Mouse (Mus musculus) liver, embryonic 13.5 days (tissue): ENCODE data around the gene Arhgap6. TPM values are rescaled to one million over a fixed set of nuclear protein-coding genes. Genes with fewer than 3 reads are reported as not detected.

Source experiments
- ATAC-seq: fragments of 200-750 bp; cut with Nextera tagmentation; 2 replicates; pipeline ENCODE4 v1.8.0; 2017; ENCODE audit warnings: low read depth, mild to moderate bottlenecking, moderate number of reproducible peaks, moderate library complexity
- DNase-seq: peaks from one replicate; pipeline ENCODE4 v3.0.0; 2022
- H3K27ac ChIP-seq: fragments of 300-500 bp; sonication (generic); 2 replicates; pipeline ENCODE4 v1.5.1; 2015; ENCODE audit warnings: moderate library complexity, mild to moderate bottlenecking, inconsistent platforms
- H3K27me3 ChIP-seq: fragments of 300-500 bp; sonication (generic); 2 replicates; pipeline ENCODE4 v1.6.1; 2015; ENCODE audit warnings: mild to moderate bottlenecking, inconsistent platforms
- H3K36me3 ChIP-seq: fragments of 300-500 bp; sonication (generic); 2 replicates; pipeline ENCODE4 v1.6.1; 2015; ENCODE audit warnings: mild to moderate bottlenecking, inconsistent platforms
- H3K4me1 ChIP-seq: fragments of 300-500 bp; sonication (generic); replicated peaks from 2 replicates; pipeline ENCODE4 v1.6.1; 2015; ENCODE audit warnings: inconsistent platforms
- H3K4me2 ChIP-seq: fragments of 300-500 bp; sonication (generic); 2 replicates; pipeline ENCODE4 v1.6.1; 2015; ENCODE audit warnings: inconsistent platforms, mild to moderate bottlenecking, moderate library complexity
- H3K4me3 ChIP-seq: fragments of 300-500 bp; sonication (generic); replicated peaks from 2 replicates; pipeline ENCODE4 v1.5.1; 2015; ENCODE audit warnings: mild to moderate bottlenecking, inconsistent platforms
- H3K9ac ChIP-seq: fragments of 300-500 bp; sonication (generic); 2 replicates; pipeline ENCODE4 v1.6.1; 2015; ENCODE audit warnings: mild to moderate bottlenecking, inconsistent platforms
- H3K9me3 ChIP-seq: fragments of 300-500 bp; sonication (generic); replicated peaks from 2 replicates; pipeline ENCODE4 v1.6.1; 2016; ENCODE audit warnings: inconsistent platforms
- WGBS: fragments of 180-500 bp; shearing (Covaris S2); methylation state at CpG from one replicate; pipeline ENCODE4 v1.1.7; 2015; ENCODE audit not compliant: insufficient replicate concordance; 5-methylcytosine and 5-hydroxymethylcytosine counted together
- polyA plus RNA-seq: library from polyadenylated mRNA; unstranded; fragments of >200 nt; fragmentation: Nextera tagmentation; extraction: Ambion mirVana; gene quantifications from 2 replicates; pipeline ENCODE4 v1.2.1, GENCODE M21; 2015

The Arhgap6 gene
- polyA plus RNA-seq, 1 experiment from 2014 or later, result 2.7 TPM

GRCm38 (mm10) chrX:169123115-169123772, 328.3 kb downstream of the Arhgap6 start:
- Histone ChIP-seq H3K4me1 (no peaks in the 10 kb centered on the region), H3K9ac (no peak overlapping the region), H3K4me2 (no peak overlapping the region), H3K4me3 (no peak overlapping the region), H3K36me3 (no peaks in the 10 kb centered on the region), H3K27ac (no peak overlapping the region), H3K9me3 (no peaks in the 10 kb centered on the region), H3K27me3 (no peaks in the 10 kb centered on the region; the same call in 1 of the 2 replicates)
- 61% methylated on average over 4 of the region's 4 CpGs for WGBS
- DNase-seq, result no peak
- ATAC-seq, result no peak

- Histone ChIP-seq H3K36me3 (no peaks in the 10 kb centered on the region), H3K4me2 (no peak overlapping the region), H3K4me1 (no peaks in the 10 kb centered on the region), H3K27me3 (no peaks in the 10 kb centered on the region; the same call in 1 of the 2 replicates), H3K9ac (no peak overlapping the region), H3K27ac (no peak overlapping the region), H3K9me3 (no peaks in the 10 kb centered on the region), H3K4me3 (no peak overlapping the region)
- 31% methylated on average over 3 of the region's 3 CpGs for WGBS
- ATAC-seq (no peak), DNase-seq (no peak)
Observed at GRCm38 (mm10) chrX:169123773-169124151, 328.9 kb downstream of the Arhgap6 start.

- Histone ChIP-seq H3K9me3 (no peaks in the 10 kb centered on the region), H3K4me1 (no peaks in the 10 kb centered on the region), H3K9ac (no peak overlapping the region), H3K4me3 (no peak overlapping the region), H3K36me3 (no peaks in the 10 kb centered on the region), H3K27ac (no peak overlapping the region), H3K4me2 (no peak overlapping the region), H3K27me3 (no peaks in the 10 kb centered on the region)
- no peak for DNase-seq
- no peak for ATAC-seq
- 68% methylated on average over 7 of the region's 7 CpGs for WGBS
Observed at GRCm38 (mm10) chrX:169139758-169140157, 344.9 kb downstream of the Arhgap6 start.

- 73% methylated on average over 9 of the region's 9 CpGs for WGBS
- no peak overlapping the region for H3K4me3 ChIP-seq
Observed at GRCm38 (mm10) chrX:169140467-169140866, 345.6 kb downstream of the Arhgap6 start.

GRCm38 (mm10) chrX:169153805-169154204, 358.9 kb downstream of the Arhgap6 start:
- H3K4me1 ChIP-seq, result no peaks in the 10 kb centered on the region
- no peak overlapping the region for H3K27ac ChIP-seq
- no peak overlapping the region for H3K4me3 ChIP-seq
- no peak overlapping the region for H3K4me2 ChIP-seq
- H3K36me3 ChIP-seq, result no peaks in the 10 kb centered on the region
- H3K27me3 ChIP-seq, result 0 out of 2 replicates have a peak, but pooled peaks cover 2% of the 10 kb centered on the region
- DNase-seq, result no peak
- no peak for ATAC-seq
- H3K9me3 ChIP-seq, result no peaks in the 10 kb centered on the region
- no peak overlapping the region for H3K9ac ChIP-seq

More at GRCm38 (mm10) chrX:169140467-169140866, 345.6 kb downstream of the Arhgap6 start:
- H3K9ac ChIP-seq, result no peak overlapping the region
- no peaks in the 10 kb centered on the region for H3K36me3 ChIP-seq
- no peaks in the 10 kb centered on the region for H3K9me3 ChIP-seq
- ATAC-seq (no peak), DNase-seq (no peak)
- H3K4me2 ChIP-seq, result no peak overlapping the region
- H3K4me1 ChIP-seq, result no peaks in the 10 kb centered on the region
- H3K27me3 ChIP-seq, result no peaks in the 10 kb centered on the region
- H3K27ac ChIP-seq, result no peak overlapping the region

GRCm38 (mm10) chrX:169158385-169158784, 363.5 kb downstream of the Arhgap6 start:
- DNase-seq (no peak), ATAC-seq (0 out of 2 replicates have a peak, but pooled peaks have one; percentile 31)
- Histone ChIP-seq H3K9ac (no peak overlapping the region), H3K36me3 (no peaks in the 10 kb centered on the region), H3K9me3 (no peaks in the 10 kb centered on the region), H3K27ac (no peak overlapping the region), H3K4me3 (no peak overlapping the region), H3K4me2 (no peak overlapping the region), H3K27me3 (no peaks in the 10 kb centered on the region), H3K4me1 (no peaks in the 10 kb centered on the region)
- WGBS, result 39% methylated on average over 6 of the region's 6 CpGs

- no peaks in the 10 kb centered on the region for H3K4me1 ChIP-seq
- no peak for ATAC-seq
- no peaks in the 10 kb centered on the region for H3K9me3 ChIP-seq
- no peak for DNase-seq
- no peak overlapping the region for H3K9ac ChIP-seq
- no peak overlapping the region for H3K4me2 ChIP-seq
- H3K27me3 ChIP-seq, result no peaks in the 10 kb centered on the region
- no peaks in the 10 kb centered on the region for H3K36me3 ChIP-seq
- 53% methylated on average over 2 of the region's 2 CpGs for WGBS
- no peak overlapping the region for H3K27ac ChIP-seq
- no peak overlapping the region for H3K4me3 ChIP-seq
Observed at GRCm38 (mm10) chrX:169170981-169171380, 376.1 kb downstream of the Arhgap6 start.

GRCm38 (mm10) chrX:169173796-169174195, 378.9 kb downstream of the Arhgap6 start:
- no peak overlapping the region for H3K4me2 ChIP-seq
- DNase-seq (no peak), ATAC-seq (no peak)
- H3K9ac ChIP-seq, result no peak overlapping the region
- no peak overlapping the region for H3K27ac ChIP-seq
- H3K9me3 ChIP-seq, result no peaks in the 10 kb centered on the region
- WGBS, result 73% methylated on average over 1 of the region's 1 CpGs
- no peaks in the 10 kb centered on the region for H3K36me3 ChIP-seq
- H3K4me1 ChIP-seq, result no peaks in the 10 kb centered on the region
- H3K27me3 ChIP-seq, result no peaks in the 10 kb centered on the region
- no peak overlapping the region for H3K4me3 ChIP-seq

GRCm38 (mm10) chrX:169178634-169179033, 383.7 kb downstream of the Arhgap6 start:
- Histone ChIP-seq H3K27ac (no peak overlapping the region), H3K4me3 (no peak overlapping the region), H3K4me2 (no peak overlapping the region), H3K9me3 (no peaks in the 10 kb centered on the region), H3K4me1 (no peaks in the 10 kb centered on the region), H3K9ac (no peak overlapping the region), H3K27me3 (no peaks in the 10 kb centered on the region), H3K36me3 (no peaks in the 10 kb centered on the region)
- ATAC-seq (no peak), DNase-seq (no peak)
- 60% methylated on average over 2 of the region's 2 CpGs for WGBS

GRCm38 (mm10) chrX:169187100-169187499, 392.2 kb downstream of the Arhgap6 start, which contains the start of gene Amelx:
Amelx (minus strand) TSS chrX:169187200.
- Histone ChIP-seq H3K36me3 (no peaks in the 10 kb centered on the region), H3K9me3 (no peaks in the 10 kb centered on the region), H3K4me3 (no peak within 1 kb of the TSS), H3K27me3 (no peaks in the 10 kb centered on the region), H3K9ac (no peak within 1 kb of the TSS), H3K4me1 (no peaks in the 10 kb centered on the region), H3K4me2 (no peak within 1 kb of the TSS), H3K27ac (no peak within 1 kb of the TSS)
- WGBS, result 63% methylated on average over 5 of the region's 5 CpGs
- ATAC-seq (no peak), DNase-seq (no peak)

GRCm38 (mm10) chrX:169210019-169210418, 415.1 kb downstream of the Arhgap6 start:
- H3K36me3 ChIP-seq, result no peaks in the 10 kb centered on the region
- no peak for DNase-seq
- H3K27ac ChIP-seq, result no peak overlapping the region
- H3K9ac ChIP-seq, result no peak overlapping the region
- no peak overlapping the region for H3K4me3 ChIP-seq
- no peak for ATAC-seq
- no peaks in the 10 kb centered on the region for H3K9me3 ChIP-seq
- no peaks in the 10 kb centered on the region for H3K4me1 ChIP-seq
- no peak overlapping the region for H3K4me2 ChIP-seq
- H3K27me3 ChIP-seq, result no peaks in the 10 kb centered on the region
- 55% methylated on average over 3 of the region's 3 CpGs for WGBS

GRCm38 (mm10) chrX:169220064-169220463, 425.2 kb downstream of the Arhgap6 start:
- no peaks in the 10 kb centered on the region for H3K4me1 ChIP-seq
- ATAC-seq (peak; percentile 57; the same call in 1 of the 2 replicates), DNase-seq (peak; percentile 0)
- H3K4me2 ChIP-seq, result no peak overlapping the region
- no peak overlapping the region for H3K4me3 ChIP-seq
- H3K9me3 ChIP-seq, result no peaks in the 10 kb centered on the region
- no peaks in the 10 kb centered on the region for H3K27me3 ChIP-seq
- WGBS, result 27% methylated on average over 8 of the region's 8 CpGs
- H3K9ac ChIP-seq, result no peak overlapping the region
- no peaks in the 10 kb centered on the region for H3K36me3 ChIP-seq
- H3K27ac ChIP-seq, result no peak overlapping the region
